Mouse (Mus musculus) intestine, postnatal 0 days (tissue): Measurements from ENCODE around the gene Nub1. TPM values are rescaled to one million over a fixed set of nuclear protein-coding genes. Genes with fewer than 3 reads are reported as not detected.

Experiments used
- ATAC-seq: fragments of 200-750 bp; cut with Nextera tagmentation; 2 replicates; pipeline ENCODE4 v1.8.0; 2017; ENCODE audit warnings: mild to moderate bottlenecking, moderate TSS enrichment, moderate library complexity
- H3K27ac ChIP-seq: fragments of 300-500 bp; sonication (generic); 2 replicates; pipeline ENCODE4 v1.5.1; 2014; ENCODE audit warnings: mild to moderate bottlenecking, low read depth, low read length, moderate library complexity
- H3K27me3 ChIP-seq: fragments of 300-500 bp; sonication (generic); replicated peaks from 2 replicates; pipeline ENCODE4 v1.6.1; 2014; ENCODE audit warnings: low read length, mixed read lengths; ENCODE audit not compliant: control insufficient read depth, insufficient read depth
- H3K36me3 ChIP-seq: fragments of 300-500 bp; sonication (generic); 2 replicates; pipeline ENCODE4 v1.6.1; 2014; ENCODE audit warnings: mild to moderate bottlenecking, moderate library complexity; ENCODE audit not compliant: control insufficient read depth, insufficient read depth
- H3K4me1 ChIP-seq: fragments of 300-500 bp; sonication (generic); replicated peaks from 2 replicates; pipeline ENCODE4 v1.6.1; 2014; ENCODE audit warnings: antibody characterized with exemption, low read length, mixed read lengths; ENCODE audit not compliant: control insufficient read depth, insufficient read depth
- H3K4me2 ChIP-seq: fragments of 300-500 bp; sonication (generic); replicated peaks from 2 replicates; pipeline ENCODE4 v1.6.1; 2014; ENCODE audit warnings: low read depth, mild to moderate bottlenecking, moderate library complexity
- H3K4me3 ChIP-seq: fragments of 300-500 bp; sonication (generic); 2 replicates; pipeline ENCODE4 v1.5.1; 2014; ENCODE audit warnings: low read depth, low read length
- H3K9ac ChIP-seq: fragments of 300-500 bp; sonication (generic); 2 replicates; pipeline ENCODE4 v1.6.1; 2014; ENCODE audit warnings: mild to moderate bottlenecking, low read depth, low read length
- H3K9me3 ChIP-seq: fragments of 300-500 bp; sonication (generic); 2 replicates; pipeline ENCODE4 v1.6.1; 2016; ENCODE audit warnings: mixed run types; ENCODE audit not compliant: control insufficient read depth
- CTCF ChIP-seq: sonication (generic); IDR thresholded peaks from 2 replicates; pipeline ENCODE4 v1.5.1; 2016; ENCODE audit warnings: low read depth, mild to moderate bottlenecking, control low read depth, antibody characterized with exemption, moderate library complexity
- WGBS: fragments of 180-500 bp; shearing (Covaris S2); extraction: QIAGEN DNeasy Blood & Tissue Kit; methylation state at CpG from one replicate; pipeline ENCODE4 v1.1.7; 2014; 5-methylcytosine and 5-hydroxymethylcytosine counted together
- polyA plus RNA-seq: library from polyadenylated mRNA; unstranded; fragments of >200 nt; fragmentation: Nextera tagmentation; extraction: Ambion mirVana; gene quantifications from 2 replicates; pipeline ENCODE4 v1.2.1, GENCODE M21; 2015

The Nub1 gene
- polyA plus RNA-seq, 1 experiment from 2014 or later = 18.0 TPM

GRCm38 (mm10) chr5:24757816-24758215 is 72.5 kb downstream of the Nub1 start, which contains the start of gene Crygn:
Crygn (minus strand) TSS chr5:24758008.
- WGBS = 71% methylated on average over 18 of the region's 18 CpGs
- H3K4me2 ChIP-seq = peak within 1 kb of the TSS; percentile 37
- 0 out of 2 replicates have a peak, but pooled peaks have one; percentile 25 for ATAC-seq

More at GRCm38 (mm10) chr5:24757816-24758215, 72.5 kb downstream of the Nub1 start, which contains the start of gene Crygn:
- no peaks in the 10 kb centered on the region for H3K36me3 ChIP-seq
- no peaks in the 10 kb centered on the region; the same call in 1 of the 2 replicates for H3K4me1 ChIP-seq
- H3K4me3 ChIP-seq = 0 out of 2 replicates have a peak within 1 kb of the TSS, but pooled peaks have one; percentile 7
- H3K9me3 ChIP-seq = no peaks in the 10 kb centered on the region
- no peak within 1 kb of the TSS; the same call in 1 of the 2 replicates for H3K27ac ChIP-seq
- TF ChIP-seq CTCF = no peak
- 0 out of 2 replicates have a peak within 1 kb of the TSS, but pooled peaks have one; percentile 22 for H3K9ac ChIP-seq
- H3K27me3 ChIP-seq = no peaks in the 10 kb centered on the region

Other genes starting within 250 kb of the Nub1 start
- 66.8 and 67.0 TPM in 2 replicates for gene Fastk, start 240.2 kb upstream of the Nub1 start, polyA plus RNA-seq
- 27.5 and 28.8 TPM in 2 replicates for gene Tmub1, start 237.7 kb upstream of the Nub1 start, polyA plus RNA-seq
- gene Agap3, start 233.4 kb upstream of the Nub1 start, polyA plus RNA-seq = 14.9 and 16.6 TPM in 2 replicates
- gene Gbx1, start 158.3 kb upstream of the Nub1 start, polyA plus RNA-seq = not detected in 2 replicates
- 0.09 and 0.18 TPM in 2 replicates for gene Asb10, start 144.6 kb upstream of the Nub1 start, polyA plus RNA-seq
- not detected in 2 replicates for gene 4931409K22Rik, start 128.7 kb upstream of the Nub1 start, polyA plus RNA-seq
- 40.1 and 40.5 TPM in 2 replicates for gene Abcf2, start 108.1 kb upstream of the Nub1 start, polyA plus RNA-seq
- gene Chpf2, start 98.8 kb upstream of the Nub1 start, polyA plus RNA-seq = 23.5 and 24.4 TPM in 2 replicates
- gene Smarcd3, start 61.1 kb upstream of the Nub1 start, polyA plus RNA-seq = 6.6 and 6.8 TPM in 2 replicates
- 2.7 and 2.9 TPM in 2 replicates for gene Wdr86, start 45.2 kb downstream of the Nub1 start, polyA plus RNA-seq
- 7.3 and 8.1 TPM in 2 replicates for gene Crygn, start 72.5 kb downstream of the Nub1 start, polyA plus RNA-seq
- gene Rheb, start 157.1 kb downstream of the Nub1 start, polyA plus RNA-seq = 147 and 151 TPM in 2 replicates